Mouse (Mus musculus): ENCODE data around the gene 1700037H04Rik.
"Not testable (repeated sequence)": the region's sequence is repeated elsewhere in the genome, so short reads cannot be mapped to it uniquely, and the experiment has no call there.

The 1700037H04Rik gene

DNA sequence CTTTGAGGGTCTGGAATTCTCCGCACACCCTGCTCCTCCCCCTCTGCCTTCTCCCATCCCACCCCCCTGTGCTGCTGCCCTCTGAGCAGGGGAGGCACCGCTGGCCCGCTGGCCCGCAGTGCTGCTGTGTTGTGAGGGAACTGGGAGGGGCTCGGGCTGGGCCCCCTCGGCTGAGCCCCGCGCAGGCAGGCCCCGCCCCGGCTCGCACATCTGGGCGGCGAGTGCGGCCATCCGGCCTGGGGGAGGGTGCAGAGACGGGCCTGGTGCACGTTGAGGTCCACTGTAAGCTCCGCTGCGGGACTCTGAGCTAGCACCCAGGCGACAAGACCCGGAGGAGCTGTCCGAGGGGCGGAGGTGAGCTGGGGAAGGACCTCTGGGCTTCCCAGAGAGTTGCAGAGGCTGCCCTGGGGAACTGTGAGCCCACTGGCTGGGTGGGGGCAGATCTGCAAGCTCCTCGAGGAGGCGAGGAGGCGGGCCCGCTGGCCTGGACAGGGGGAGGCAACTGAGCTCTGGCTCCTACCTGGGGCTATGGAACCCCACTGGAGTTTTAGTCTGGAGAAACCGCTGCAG lies 32.6 kb downstream of the 1700037H04Rik start, which contains the start of gene Hspa12b:
Hspa12b (plus strand) TSS at position 120 of the 570 bp plus-strand sequence.
- no peak for DNase-seq (ENCODE audit: low spot score)

- no peak for DNase-seq (ENCODE audit: low spot score)
Measured at GRCm38 (mm10) chr2:131125964-131126815, 33.7 kb downstream of the 1700037H04Rik start.

DNA sequence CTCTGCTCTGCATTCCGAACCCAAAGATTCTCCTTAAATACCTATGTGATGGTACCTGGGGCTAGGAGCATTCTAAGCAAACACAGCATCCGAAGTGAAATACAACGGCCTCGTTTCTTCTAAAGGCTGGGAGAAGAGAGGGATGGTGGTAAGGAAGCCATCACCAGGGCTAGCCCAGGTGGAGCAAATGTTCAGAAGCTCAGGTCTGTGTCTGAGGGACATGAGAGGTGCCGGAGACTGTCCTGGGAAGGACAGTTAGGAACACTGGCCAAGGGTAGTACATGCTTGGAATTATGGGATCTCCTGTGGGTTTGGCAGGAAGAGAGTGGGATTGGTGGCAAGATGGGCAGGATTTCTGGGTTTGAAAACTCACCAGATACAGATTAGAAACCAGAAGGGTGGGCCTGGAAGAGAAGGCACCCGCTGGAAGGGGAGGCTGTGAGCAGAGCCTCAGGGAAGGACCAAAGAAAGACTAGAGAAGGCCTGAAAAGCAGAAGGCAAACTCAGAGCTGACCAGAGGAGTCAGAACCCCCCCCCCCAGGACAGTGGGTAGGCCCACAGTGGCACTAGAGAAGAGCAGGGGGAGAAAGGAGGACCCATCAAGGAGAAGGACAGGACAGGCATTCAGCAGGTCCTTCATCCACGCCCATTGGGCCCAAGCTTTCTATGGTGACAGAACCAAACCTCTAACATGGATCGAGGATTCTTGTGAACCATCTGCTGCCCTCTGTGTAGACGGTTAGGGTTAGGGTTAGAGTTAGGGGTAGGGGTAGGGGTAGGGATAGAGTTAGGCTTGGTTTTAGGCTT lies 34.5 kb downstream of the 1700037H04Rik start:
- no peak for DNase-seq (ENCODE audit: low spot score)

GRCm38 (mm10) chr2:131124166-131124565 lies 35.7 kb downstream of the 1700037H04Rik start:
- DNase-seq (ENCODE audit: low spot score): no peak

DNA sequence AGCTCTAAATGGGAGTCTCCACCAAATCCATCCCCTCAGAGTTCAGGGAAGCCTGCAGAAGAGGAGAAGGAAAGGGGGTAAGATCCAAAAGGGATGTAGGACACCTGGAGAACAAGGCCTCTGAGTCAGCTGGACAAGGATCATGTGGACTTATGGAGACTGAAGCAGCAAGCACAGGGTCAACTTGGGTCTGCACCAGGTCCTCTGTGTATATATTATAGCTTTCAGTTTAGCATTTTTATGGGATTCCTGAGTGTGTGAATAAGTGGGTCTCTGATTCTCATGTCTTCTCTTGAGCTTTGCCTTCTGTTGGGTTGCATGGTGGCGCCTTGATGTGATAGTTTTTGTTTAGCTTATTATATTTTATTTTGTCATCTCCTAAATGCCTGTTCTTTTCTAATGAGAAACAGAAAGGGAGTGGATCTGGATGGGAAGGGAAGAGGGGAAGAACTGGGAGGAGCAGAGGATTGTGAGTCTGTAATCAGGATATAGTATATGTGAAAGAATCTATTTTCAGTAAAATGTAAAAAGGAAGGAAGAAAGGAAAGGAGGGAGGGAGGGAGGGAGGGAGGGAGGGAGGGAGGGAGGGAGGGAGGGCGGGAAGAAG lies 40.8 kb downstream of the 1700037H04Rik start:
- DNase-seq (ENCODE audit: low spot score): no peak

DNA sequence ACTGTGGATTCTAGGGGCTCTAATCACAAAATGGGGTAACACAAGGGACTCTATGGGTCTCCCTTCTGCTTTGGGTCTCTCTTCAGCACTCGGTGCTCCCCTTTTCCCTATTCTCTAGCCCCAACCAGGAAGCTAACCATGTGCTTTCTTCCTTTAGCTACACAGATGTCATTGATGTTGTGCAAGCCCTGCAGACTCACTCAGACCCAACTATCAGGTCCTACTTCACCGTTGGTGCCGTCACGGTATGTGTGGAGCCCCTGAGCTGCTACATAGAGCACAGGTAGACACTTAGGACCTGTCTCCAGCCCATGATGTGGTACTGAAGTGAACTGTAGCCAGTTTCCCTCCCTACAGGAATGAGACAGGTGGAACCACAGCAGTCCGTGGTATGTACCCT lies 53.9 kb downstream of the 1700037H04Rik start:
- DNase-seq (ENCODE audit: low spot score): no peak

DNA sequence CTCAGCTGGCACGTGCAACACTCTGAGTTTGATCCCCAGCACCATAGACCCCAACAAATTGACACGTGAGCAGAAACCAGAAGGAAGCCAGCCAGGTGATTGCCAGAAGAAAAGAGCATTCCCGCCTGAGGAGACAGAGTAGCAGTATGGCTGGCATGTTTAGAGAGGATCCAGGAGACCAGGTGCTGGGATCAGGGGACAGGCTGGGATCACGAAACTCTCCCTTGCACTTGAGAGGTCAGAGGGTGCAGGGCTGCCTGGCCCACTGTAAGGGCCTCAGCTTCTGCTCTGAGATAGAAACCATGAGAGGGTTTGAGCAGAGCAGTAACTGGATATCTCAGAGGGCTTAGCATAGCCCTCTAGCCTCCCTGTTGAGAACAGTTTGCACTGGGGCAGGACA lies 54.8 kb downstream of the 1700037H04Rik start:
- DNase-seq (ENCODE audit: low spot score): not testable (repeated sequence)

DNA sequence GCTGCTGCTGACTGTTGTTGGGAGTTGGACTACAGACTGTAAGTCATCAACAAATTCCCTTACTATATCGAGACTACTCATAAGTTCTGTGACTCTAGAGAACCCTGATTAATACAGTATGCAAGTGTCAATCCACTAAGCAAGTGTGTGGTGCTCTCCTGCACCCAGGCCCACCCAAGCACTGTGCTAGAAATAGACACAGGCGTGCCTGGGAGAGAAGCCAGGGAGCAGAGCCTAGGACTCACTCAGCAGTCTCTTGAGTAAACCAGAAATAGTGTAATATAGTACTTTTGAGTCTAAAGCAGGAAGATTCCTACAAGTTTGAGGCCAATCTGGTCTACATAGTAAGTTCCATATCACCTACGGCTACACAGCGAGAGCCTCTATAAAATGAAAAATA lies 55.9 kb downstream of the 1700037H04Rik start:
- no peak for DNase-seq (ENCODE audit: low spot score)

DNA sequence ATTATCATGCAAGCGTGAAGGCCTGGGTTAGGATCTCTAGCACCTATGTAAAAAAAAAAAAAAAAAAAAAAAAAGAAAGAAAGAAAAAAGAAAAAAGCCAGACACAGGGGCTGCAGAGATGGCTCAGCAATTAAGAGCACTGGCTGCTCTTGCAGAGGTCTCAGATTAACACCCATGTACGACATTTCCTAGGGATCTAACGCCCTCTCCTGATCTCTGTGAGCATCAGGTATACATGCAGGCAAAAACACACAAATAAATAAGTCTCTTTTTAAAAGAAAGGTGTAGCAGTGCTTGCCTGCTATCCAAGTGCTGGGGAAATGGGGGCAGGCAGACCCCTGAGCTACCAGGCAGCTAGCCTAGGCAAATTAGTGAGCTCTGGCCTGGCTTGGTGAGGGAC lies 58.4 kb downstream of the 1700037H04Rik start:
- DNase-seq (ENCODE audit: low spot score): no peak

- DNase-seq (ENCODE audit: low spot score): no peak
Measured at GRCm38 (mm10) chr2:131097087-131097486, 62.8 kb downstream of the 1700037H04Rik start.
